Mouse (Mus musculus) cerebellum, postnatal 4 days (tissue): ENCODE measurements around the gene Rbfox3.

Experiments used
- DNase-seq, 2 experiments: peaks; one replicate each; pipeline ENCODE4 v3.0.0; 2022; ENCODE audit warnings: low spot score in 2 of 2, mixed read lengths in 1 of 2

The Rbfox3 gene

GRCm38 (mm10) chr11:118607927-118608326 lies 303.5 kb downstream of the Rbfox3 start:
- no peak for DNase-seq

- DNase-seq, result no peak
These were observed 305.8 kb downstream of the Rbfox3 start for GRCm38 (mm10) chr11:118605570-118605969.

- DNase-seq, result peak in 1 of 2 experiments; percentile 50
These were observed 307.2 kb downstream of the Rbfox3 start for GRCm38 (mm10) chr11:118604206-118604605.

- no peak for DNase-seq
These were observed 308.3 kb downstream of the Rbfox3 start for GRCm38 (mm10) chr11:118603126-118603525.

GRCm38 (mm10) chr11:118601484-118601883 lies 309.9 kb downstream of the Rbfox3 start:
- no peak for DNase-seq

GRCm38 (mm10) chr11:118600168-118600567 lies 311.2 kb downstream of the Rbfox3 start:
- DNase-seq, result no peak

- DNase-seq, result peak in 1 of 2 experiments; percentile 50
These were observed 312.7 kb downstream of the Rbfox3 start for GRCm38 (mm10) chr11:118598726-118599125.

- DNase-seq, result peak in 1 of 2 experiments; percentile 49
These were observed 326.6 kb downstream of the Rbfox3 start for GRCm38 (mm10) chr11:118584826-118585225.

GRCm38 (mm10) chr11:118583989-118584388 lies 327.4 kb downstream of the Rbfox3 start:
- no peak for DNase-seq

- DNase-seq, result no peak
These were observed 327.8 kb downstream of the Rbfox3 start for GRCm38 (mm10) chr11:118583573-118583972.

GRCm38 (mm10) chr11:118581019-118581418 lies 330.4 kb downstream of the Rbfox3 start:
- DNase-seq, result no peak

- DNase-seq, result no peak
These were observed 331.8 kb downstream of the Rbfox3 start for GRCm38 (mm10) chr11:118579622-118580021.

GRCm38 (mm10) chr11:118577271-118577670 lies 334.1 kb downstream of the Rbfox3 start:
- no peak for DNase-seq

GRCm38 (mm10) chr11:118576611-118577010 lies 334.8 kb downstream of the Rbfox3 start:
- DNase-seq, result no peak

- DNase-seq, result no peak
These were observed 337.0 kb downstream of the Rbfox3 start for GRCm38 (mm10) chr11:118574418-118574817.

- peak; percentile 77 to 87 for DNase-seq
These were observed 337.8 kb downstream of the Rbfox3 start for GRCm38 (mm10) chr11:118573569-118573968.

GRCm38 (mm10) chr11:118573000-118573399 lies 338.4 kb downstream of the Rbfox3 start:
- no peak for DNase-seq

- no peak for DNase-seq
These were observed 341.2 kb downstream of the Rbfox3 start for GRCm38 (mm10) chr11:118570164-118570563.

GRCm38 (mm10) chr11:118569571-118570062 lies 341.8 kb downstream of the Rbfox3 start:
- no peak for DNase-seq

- DNase-seq, result no peak
These were observed 347.5 kb downstream of the Rbfox3 start for GRCm38 (mm10) chr11:118563877-118564276.

- no peak for DNase-seq
These were observed 348.6 kb downstream of the Rbfox3 start for GRCm38 (mm10) chr11:118562847-118563246.

- DNase-seq, result no peak
These were observed 353.2 kb downstream of the Rbfox3 start for GRCm38 (mm10) chr11:118558193-118558592.

GRCm38 (mm10) chr11:118555631-118556030 lies 355.8 kb downstream of the Rbfox3 start:
- DNase-seq, result no peak

- DNase-seq, result no peak
These were observed 356.9 kb downstream of the Rbfox3 start for GRCm38 (mm10) chr11:118554542-118554941.
